Mouse (Mus musculus): ENCODE data around the gene Gm10447.

DNA sequence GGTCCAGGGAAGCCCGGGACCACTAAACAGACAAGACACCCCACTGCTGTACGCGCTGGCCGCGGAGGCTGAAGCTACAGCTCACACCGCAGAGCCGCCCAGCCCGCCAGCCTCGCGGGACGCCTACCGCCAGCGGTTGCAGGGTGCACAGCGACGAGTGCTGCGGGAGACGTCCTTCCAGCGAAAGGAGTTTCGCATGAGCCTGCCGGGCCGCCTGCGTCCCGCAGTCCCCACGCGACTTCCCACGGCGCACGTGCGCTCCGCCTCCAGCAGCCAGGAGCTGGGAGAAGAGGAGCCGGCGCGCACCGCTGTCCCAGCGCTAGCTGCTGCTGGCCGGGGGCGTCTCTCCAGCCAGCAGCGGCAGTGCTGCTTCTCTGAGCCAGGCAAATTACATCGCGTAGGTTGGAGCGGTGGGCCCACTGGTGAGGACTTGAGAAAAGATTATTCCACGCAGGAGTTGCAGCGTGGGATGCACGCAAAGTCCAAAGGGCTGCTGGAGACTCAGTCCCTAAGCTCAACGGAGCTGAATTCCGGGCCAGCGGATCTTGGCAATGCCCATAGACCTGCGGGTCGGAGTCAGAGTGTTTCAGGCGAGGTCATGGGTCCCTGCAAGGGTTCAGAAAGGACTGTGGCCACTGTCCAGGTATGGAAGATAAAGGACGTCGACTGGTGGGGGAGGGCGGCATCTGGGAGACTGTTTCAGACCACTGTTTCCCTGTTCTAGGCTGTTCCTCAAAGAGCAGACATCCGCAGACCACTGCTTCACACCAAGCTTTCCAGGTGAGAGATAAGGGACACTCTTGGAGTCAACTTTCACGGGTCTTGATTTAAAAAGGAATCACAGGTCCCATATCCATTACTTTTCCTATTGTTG is 6.9 kb upstream of the Gm10447 start:
- TF ChIP-seq CTCF (IDR thresholded peaks at IDR 0.05; ENCODE audit: low read depth, low read length) (no peak), GATA1 (IDR thresholded peaks at IDR 0.05; ENCODE audit: borderline replicate concordance, low read length) (no peak)

All from G1E (cell line).